Mouse (Mus musculus) small intestine, adult 2 months (tissue): ENCODE results near the gene Cd22. TPM values are rescaled to one million over a fixed set of nuclear protein-coding genes. Genes with fewer than 3 reads are reported as not detected.
"Not testable (repeated sequence)": the region's sequence is repeated elsewhere in the genome, so short reads cannot be mapped to it uniquely, and the experiment has no call there.

Experiments used
- H3K27ac ChIP-seq: fragments of 200-500 bp; 2 replicates; pipeline ENCODE4 v1.5.1; 2012; ENCODE audit warnings: low read depth, low read length, control low read depth, inconsistent platforms; ENCODE audit not compliant: insufficient read depth
- H3K27me3 ChIP-seq: fragments of 200-500 bp; 2 replicates; pipeline ENCODE4 v1.6.1; 2012; ENCODE audit warnings: mild to moderate bottlenecking, moderate library complexity, low read length, inconsistent platforms; ENCODE audit not compliant: control insufficient read depth, insufficient read depth
- H3K36me3 ChIP-seq: fragments of 200-500 bp; 2 replicates; pipeline ENCODE4 v1.6.1; 2012; ENCODE audit warnings: mild to moderate bottlenecking, low read length, control low read depth, inconsistent platforms; ENCODE audit not compliant: control insufficient read depth, insufficient read depth
- H3K4me1 ChIP-seq: fragments of 200-500 bp; 2 replicates; pipeline ENCODE4 v1.6.1; 2012; ENCODE audit warnings: low read length, inconsistent platforms, mixed read lengths; ENCODE audit not compliant: control insufficient read depth, insufficient read depth, insufficient read length
- H3K4me3 ChIP-seq: fragments of 200-500 bp; 2 replicates; pipeline ENCODE4 v1.5.1; 2012; ENCODE audit warnings: low read depth, mild to moderate bottlenecking, control low read depth, inconsistent platforms, low read length, moderate library complexity
- CTCF ChIP-seq: fragments of 200-500 bp; IDR thresholded peaks from 2 replicates; pipeline ENCODE4 v1.5.1; 2012; ENCODE audit warnings: low read depth, mild to moderate bottlenecking, control low read depth, inconsistent platforms, low read length, moderate library complexity, mixed read lengths; ENCODE audit not compliant: insufficient replicate concordance, insufficient read length; ENCODE audit errors: extremely low read depth
- POLR2A ChIP-seq: fragments of 200-500 bp; IDR thresholded peaks from 2 replicates; pipeline ENCODE4 v1.6.1; 2012; ENCODE audit warnings: low read depth, mild to moderate bottlenecking, control low read depth, inconsistent platforms, low read length, moderate library complexity
- WGBS: fragments of 180-500 bp; shearing (Covaris S2); methylation state at CpG from one replicate; pipeline ENCODE4 v1.1.7; 2018; 5-methylcytosine and 5-hydroxymethylcytosine counted together
- polyA plus RNA-seq: library from polyadenylated mRNA; depleted of rRNA; stranded (reverse); fragments of >200 nt; gene quantifications from 2 replicates; pipeline ENCODE4 v1.2.3, GENCODE M21; 2012

Cd22 gene
- polyA plus RNA-seq, 1 experiment: 9.2 TPM

GRCm38 (mm10) chr7:30837277-30837676 lies 42.9 kb downstream of the Cd22 start:
- Histone ChIP-seq H3K27me3 (peaks cover 2% of the 10 kb centered on the region; the same call in 1 of the 2 replicates), H3K4me1 (peaks cover 19% of the 10 kb centered on the region), H3K27ac (no peak overlapping the region), H3K36me3 (no peaks in the 10 kb centered on the region), H3K4me3 (no peak overlapping the region)
- no peak for TF ChIP-seq CTCF
- no peak for TF ChIP-seq POLR2A

- not testable (repeated sequence) for H3K27ac ChIP-seq, H3K36me3 ChIP-seq, H3K27me3 ChIP-seq, H3K4me1 ChIP-seq, H3K4me3 ChIP-seq
- WGBS: 49% methylated on average over 10 of the region's 11 CpGs
Observed at GRCm38 (mm10) chr7:30832684-30833083, 47.5 kb downstream of the Cd22 start.

- TF ChIP-seq CTCF: no peak
- TF ChIP-seq POLR2A: no peak
- Histone ChIP-seq H3K4me3 (no peak overlapping the region), H3K36me3 (no peaks in the 10 kb centered on the region), H3K27me3 (peaks cover 2% of the 10 kb centered on the region; the same call in 1 of the 2 replicates), H3K27ac (no peak overlapping the region), H3K4me1 (no peaks in the 10 kb centered on the region)
- 75% methylated on average over 11 of the region's 17 CpGs for WGBS
Observed at GRCm38 (mm10) chr7:30832261-30832660, 47.9 kb downstream of the Cd22 start.

- 80% methylated on average over 3 of the region's 3 CpGs for WGBS
- TF ChIP-seq POLR2A (no peak), CTCF (no peak)
- Histone ChIP-seq H3K27me3 (peaks cover 2% of the 10 kb centered on the region; the same call in 1 of the 2 replicates), H3K4me1 (no peaks in the 10 kb centered on the region), H3K4me3 (no peak overlapping the region), H3K27ac (no peak overlapping the region), H3K36me3 (no peaks in the 10 kb centered on the region)
Observed at GRCm38 (mm10) chr7:30829428-30829827, 50.7 kb downstream of the Cd22 start.

GRCm38 (mm10) chr7:30828871-30829270 lies 51.3 kb downstream of the Cd22 start:
- H3K4me3 ChIP-seq: not testable (repeated sequence)

GRCm38 (mm10) chr7:30826660-30827059 lies 53.5 kb downstream of the Cd22 start:
- H3K27me3 ChIP-seq: no peaks in the 10 kb centered on the region
- H3K4me3 ChIP-seq: no peak overlapping the region
- no peaks in the 10 kb centered on the region for H3K4me1 ChIP-seq
- 72% methylated on average over 10 of the region's 10 CpGs for WGBS
- TF ChIP-seq CTCF (no peak), POLR2A (no peak)
- no peak overlapping the region for H3K27ac ChIP-seq
- H3K36me3 ChIP-seq: no peaks in the 10 kb centered on the region

More at GRCm38 (mm10) chr7:30828871-30829270, 51.3 kb downstream of the Cd22 start:
- not testable (repeated sequence) for H3K4me1 ChIP-seq, H3K27ac ChIP-seq, H3K36me3 ChIP-seq, H3K27me3 ChIP-seq

GRCm38 (mm10) chr7:30824306-30824705 lies 55.8 kb downstream of the Cd22 start:
- Histone ChIP-seq H3K36me3 (no peaks in the 10 kb centered on the region), H3K27me3 (no peaks in the 10 kb centered on the region), H3K4me1 (peaks cover 5% of the 10 kb centered on the region), H3K27ac (no peak overlapping the region), H3K4me3 (no peak overlapping the region)
- TF ChIP-seq POLR2A (no peak), CTCF (no peak)
- 72% methylated on average over 3 of the region's 3 CpGs for WGBS

GRCm38 (mm10) chr7:30823675-30824074 lies 56.5 kb downstream of the Cd22 start, which contains the start of gene Ffar2:
Gene Ffar2 (minus strand): TSS chr7:30823775.
- no peak for TF ChIP-seq POLR2A
- TF ChIP-seq CTCF: no peak

More at GRCm38 (mm10) chr7:30823675-30824074, 56.5 kb downstream of the Cd22 start, which contains the start of gene Ffar2:
- H3K4me1 ChIP-seq: peaks cover 5% of the 10 kb centered on the region
- WGBS: 66% methylated on average over 18 of the region's 18 CpGs
- no peak within 1 kb of the TSS for H3K4me3 ChIP-seq
- no peaks in the 10 kb centered on the region for H3K36me3 ChIP-seq
- H3K27me3 ChIP-seq: no peaks in the 10 kb centered on the region
- no peak within 1 kb of the TSS for H3K27ac ChIP-seq
